15 mouse cellular contexts compared by ENCODE assay signal in genomic region chr8:13107990-13108638, GRCm38 (mm10). TPM values are rescaled to one million over a fixed set of nuclear protein-coding genes. Genes with fewer than 3 reads are reported as not detected.
DNase-seq lines count a peak whose midpoint lies in the region; ATAC-seq lines count a peak whose summit lies in the region.
"Had no signal": no experiment of that assay in that cellular context is flagged by ENCODE, and none has a peak within 500 bp of the region (broad histone marks: within the 10 kb centered on the region; RNA-seq: fewer than 3 reads in every experiment).

No protein-coding gene starts in this region.

- H3K27me3 ChIP-seq in midbrain, embryonic 11.5 days (ENCODE audit: control insufficient read depth, insufficient read depth, low read length) = no peaks in the 10 kb centered on the region
- no peaks in the 10 kb centered on the region for H3K27me3 ChIP-seq in midbrain, embryonic 15.5 days (replicated peaks)
- no peaks in the 10 kb centered on the region for H3K27me3 ChIP-seq in liver, embryonic 16.5 days (ENCODE audit: control insufficient read depth, insufficient read depth, low read depth, low read length)
- H3K27me3 ChIP-seq in forebrain, embryonic 10.5 days (ENCODE audit: poor library complexity, severe bottlenecking) = no peaks in the 10 kb centered on the region
- no peaks in the 10 kb centered on the region for H3K27me3 ChIP-seq in hindbrain, embryonic 11.5 days (ENCODE audit: control insufficient read depth, insufficient read depth, low read length)
- no peaks in the 10 kb centered on the region for H3K27me3 ChIP-seq in forebrain, embryonic 16.5 days (replicated peaks; ENCODE audit: control insufficient read depth, insufficient read depth, low read length)
- H3K27me3 ChIP-seq: embryonic facial prominence, embryonic 12.5 days; neural tube, embryonic 15.5 days had no signal

- no peaks in the 10 kb centered on the region for H3K9me3 ChIP-seq in midbrain, embryonic 11.5 days (ENCODE audit: control insufficient read depth, low read length)
- H3K9me3 ChIP-seq in midbrain, embryonic 15.5 days = no peaks in the 10 kb centered on the region
- H3K9me3 ChIP-seq in liver, embryonic 16.5 days (replicated peaks; ENCODE audit: control insufficient read depth, low read length) = no peaks in the 10 kb centered on the region
- H3K9me3 ChIP-seq in forebrain, embryonic 10.5 days = no peaks in the 10 kb centered on the region
- no peaks in the 10 kb centered on the region for H3K9me3 ChIP-seq in hindbrain, embryonic 11.5 days (ENCODE audit: control insufficient read depth, low read length)
- no peaks in the 10 kb centered on the region for H3K9me3 ChIP-seq in forebrain, embryonic 16.5 days (ENCODE audit: control insufficient read depth, low read length)
- H3K9me3 ChIP-seq: embryonic facial prominence, embryonic 12.5 days; hindbrain, embryonic 10.5 days; neural tube, embryonic 15.5 days had no signal

- peak; percentile 45 for DNase-seq in midbrain, embryonic 11.5 days (ENCODE audit: low spot score, missing footprints)
- DNase-seq in c-Kit-positive CD71-positive TER-119-positive erythroid progenitor cells, embryonic 14.5 days (ENCODE audit: low spot score) = peak; percentile 80
- no peak for DNase-seq in forebrain, embryonic 10.5 days (ENCODE audit: extremely low spot score, low spot score)
- no peak for DNase-seq in hindbrain, embryonic 11.5 days (ENCODE audit: low spot score)
- DNase-seq: cerebellum, postnatal 25 days; gastrocnemius, postnatal 14 days; lung, embryonic 14.5 days had no signal

- no peak overlapping the region for H3K4me2 ChIP-seq in midbrain, embryonic 11.5 days
- no peak overlapping the region for H3K4me2 ChIP-seq in midbrain, embryonic 15.5 days
- peak overlapping the region; percentile 71 for H3K4me2 ChIP-seq in liver, embryonic 16.5 days (ENCODE audit: low read depth, low read length)
- no peak overlapping the region for H3K4me2 ChIP-seq in hindbrain, embryonic 11.5 days (replicated peaks; ENCODE audit: low read depth, low read length)
- H3K4me2 ChIP-seq in forebrain, embryonic 16.5 days (ENCODE audit: low read length) = no peak overlapping the region
- H3K4me2 ChIP-seq: embryonic facial prominence, embryonic 12.5 days; lung, embryonic 14.5 days; neural tube, embryonic 15.5 days had no signal

- ATAC-seq in midbrain, embryonic 11.5 days (ENCODE audit: low FRiP score) = no peak
- ATAC-seq in midbrain, embryonic 15.5 days (replicated peaks) = no peak
- peak; percentile 35 for ATAC-seq in liver, embryonic 16.5 days (ENCODE audit: low read depth)
- ATAC-seq in hindbrain, embryonic 11.5 days (ENCODE audit: low FRiP score) = no peak
- no peak for ATAC-seq in forebrain, embryonic 16.5 days
- ATAC-seq: forebrain, embryonic 14.5 days had no signal

- H3K27ac ChIP-seq in midbrain, embryonic 11.5 days (ENCODE audit: low read depth, low read length) = no peak overlapping the region
- H3K27ac ChIP-seq in midbrain, embryonic 15.5 days = no peak overlapping the region
- peak overlapping the region; percentile 98 for H3K27ac ChIP-seq in liver, embryonic 16.5 days (ENCODE audit: low read length)
- no peak overlapping the region for H3K27ac ChIP-seq in forebrain, embryonic 10.5 days
- H3K27ac ChIP-seq in hindbrain, embryonic 11.5 days (ENCODE audit: low read depth, low read length) = no peak overlapping the region
- H3K27ac ChIP-seq in forebrain, embryonic 16.5 days (ENCODE audit: low read length) = no peak overlapping the region
- H3K27ac ChIP-seq: embryonic facial prominence, embryonic 12.5 days; hindbrain, embryonic 10.5 days; kidney, postnatal 0 days; neural tube, embryonic 15.5 days had no signal

- no peak overlapping the region for H3K9ac ChIP-seq in midbrain, embryonic 11.5 days (ENCODE audit: low read length)
- no peak overlapping the region for H3K9ac ChIP-seq in midbrain, embryonic 15.5 days
- peak overlapping the region; percentile 99 for H3K9ac ChIP-seq in liver, embryonic 16.5 days (ENCODE audit: low read depth, low read length)
- no peak overlapping the region for H3K9ac ChIP-seq in hindbrain, embryonic 11.5 days (ENCODE audit: low read depth, low read length)
- H3K9ac ChIP-seq in forebrain, embryonic 16.5 days (replicated peaks; ENCODE audit: low read depth, low read length) = no peak overlapping the region
- H3K9ac ChIP-seq: embryonic facial prominence, embryonic 12.5 days; lung, embryonic 14.5 days; neural tube, embryonic 15.5 days had no signal

- no peaks in the 10 kb centered on the region for H3K36me3 ChIP-seq in midbrain, embryonic 11.5 days (ENCODE audit: control insufficient read depth, insufficient read depth, low read length)
- no peaks in the 10 kb centered on the region for H3K36me3 ChIP-seq in midbrain, embryonic 15.5 days (replicated peaks)
- H3K36me3 ChIP-seq in liver, embryonic 16.5 days (ENCODE audit: control insufficient read depth, insufficient read depth) = peaks cover 6% of the 10 kb centered on the region
- peaks cover 23% of the 10 kb centered on the region for H3K36me3 ChIP-seq in forebrain, embryonic 10.5 days (replicated peaks)
- no peaks in the 10 kb centered on the region for H3K36me3 ChIP-seq in hindbrain, embryonic 11.5 days (ENCODE audit: control insufficient read depth, insufficient read depth, low read length)
- no peaks in the 10 kb centered on the region for H3K36me3 ChIP-seq in forebrain, embryonic 16.5 days (ENCODE audit: control insufficient read depth, insufficient read depth)
- H3K36me3 ChIP-seq: neural tube, embryonic 15.5 days had no signal

- 93% methylated on average over 13 of the region's 13 CpGs for WGBS in midbrain, embryonic 11.5 days
- 90% methylated on average over 13 of the region's 13 CpGs for WGBS in midbrain, embryonic 15.5 days
- 33% methylated on average over 13 of the region's 13 CpGs for WGBS in liver, embryonic 16.5 days (ENCODE audit: insufficient replicate concordance)
- WGBS in forebrain, embryonic 10.5 days = 91% methylated on average over 13 of the region's 13 CpGs
- 93% methylated on average over 13 of the region's 13 CpGs for WGBS in hindbrain, embryonic 11.5 days
- WGBS in forebrain, embryonic 16.5 days = 91% methylated on average over 13 of the region's 13 CpGs

- H3K4me3 ChIP-seq in midbrain, embryonic 11.5 days (ENCODE audit: low read depth, low read length) = no peak overlapping the region
- no peak overlapping the region for H3K4me3 ChIP-seq in midbrain, embryonic 15.5 days
- H3K4me3 ChIP-seq in liver, embryonic 16.5 days (ENCODE audit: low read depth, low read length) = peak overlapping the region; percentile 98
- no peak overlapping the region for H3K4me3 ChIP-seq in forebrain, embryonic 10.5 days
- H3K4me3 ChIP-seq in hindbrain, embryonic 11.5 days (ENCODE audit: low read depth, low read length) = no peak overlapping the region
- H3K4me3 ChIP-seq in forebrain, embryonic 16.5 days (replicated peaks; ENCODE audit: low read length) = no peak overlapping the region
- H3K4me3 ChIP-seq: embryonic facial prominence, embryonic 12.5 days; neural tube, embryonic 15.5 days had no signal

- peaks cover 14% of the 10 kb centered on the region for H3K4me1 ChIP-seq in midbrain, embryonic 11.5 days (ENCODE audit: control insufficient read depth, insufficient read depth, low read length)
- peaks cover 32% of the 10 kb centered on the region for H3K4me1 ChIP-seq in midbrain, embryonic 15.5 days
- peaks cover 47% of the 10 kb centered on the region for H3K4me1 ChIP-seq in liver, embryonic 16.5 days (ENCODE audit: control insufficient read depth, low read depth, low read length)
- H3K4me1 ChIP-seq in forebrain, embryonic 10.5 days = peaks cover 33% of the 10 kb centered on the region
- peaks cover 5% of the 10 kb centered on the region for H3K4me1 ChIP-seq in hindbrain, embryonic 11.5 days (replicated peaks; ENCODE audit: control insufficient read depth, insufficient read depth, low read length)
- peaks cover 19% of the 10 kb centered on the region for H3K4me1 ChIP-seq in forebrain, embryonic 16.5 days (replicated peaks; ENCODE audit: control insufficient read depth, insufficient read depth, low read length)

RNA-seq across cellular contexts. Expression of gene Cul4a, which starts 2.7 kb away (rescaled TPM):
- 89.7 and 90.1 TPM in 2 replicates for polyA plus RNA-seq in midbrain, embryonic 11.5 days (2014; fragmentation: Nextera tagmentation; extraction: Ambion mirVana)
- 70.4 and 74.9 TPM in 2 replicates for polyA plus RNA-seq in midbrain, embryonic 15.5 days (2015; fragmentation: Nextera tagmentation; extraction: Ambion mirVana)
- 72.1 and 76.1 TPM in 2 replicates for polyA plus RNA-seq in liver, embryonic 16.5 days (2015; fragmentation: Nextera tagmentation; extraction: Ambion mirVana)
- 84.9 and 87.8 TPM in 2 replicates for polyA plus RNA-seq in forebrain, embryonic 10.5 days (2016; fragmentation: Nextera tagmentation; extraction: Ambion mirVana)
- polyA plus RNA-seq in hindbrain, embryonic 11.5 days (2014; fragmentation: Nextera tagmentation; extraction: Ambion mirVana) = 83.5 and 93.0 TPM in 2 replicates
- polyA plus RNA-seq in forebrain, embryonic 16.5 days (2015; fragmentation: Nextera tagmentation; extraction: Ambion mirVana) = 70.1 and 80.9 TPM in 2 replicates

RNA-seq across cellular contexts. Expression of gene Pcid2, which starts 2.9 kb away (rescaled TPM):
- 51.5 and 58.3 TPM in 2 replicates for polyA plus RNA-seq in midbrain, embryonic 11.5 days (2014; fragmentation: Nextera tagmentation; extraction: Ambion mirVana)
- polyA plus RNA-seq in midbrain, embryonic 15.5 days (2015; fragmentation: Nextera tagmentation; extraction: Ambion mirVana) = 42.1 and 42.6 TPM in 2 replicates
- 13.1 and 14.3 TPM in 2 replicates for polyA plus RNA-seq in liver, embryonic 16.5 days (2015; fragmentation: Nextera tagmentation; extraction: Ambion mirVana)
- 58.5 and 62.0 TPM in 2 replicates for polyA plus RNA-seq in forebrain, embryonic 10.5 days (2016; fragmentation: Nextera tagmentation; extraction: Ambion mirVana)
- 54.1 and 56.3 TPM in 2 replicates for polyA plus RNA-seq in hindbrain, embryonic 11.5 days (2014; fragmentation: Nextera tagmentation; extraction: Ambion mirVana)
- polyA plus RNA-seq in forebrain, embryonic 16.5 days (2015; fragmentation: Nextera tagmentation; extraction: Ambion mirVana) = 51.6 and 53.8 TPM in 2 replicates

RNA-seq across cellular contexts. Expression of gene Proz, which starts 47.4 kb away (rescaled TPM):
- 0.12 and 0.40 TPM in 2 replicates for polyA plus RNA-seq in midbrain, embryonic 11.5 days (2014; fragmentation: Nextera tagmentation; extraction: Ambion mirVana)
- polyA plus RNA-seq in midbrain, embryonic 15.5 days (2015; fragmentation: Nextera tagmentation; extraction: Ambion mirVana) = 1.6 and 1.7 TPM in 2 replicates
- polyA plus RNA-seq in liver, embryonic 16.5 days (2015; fragmentation: Nextera tagmentation; extraction: Ambion mirVana) = 46.0 and 53.4 TPM in 2 replicates
- 0.31 and 0.33 TPM in 2 replicates for polyA plus RNA-seq in forebrain, embryonic 10.5 days (2016; fragmentation: Nextera tagmentation; extraction: Ambion mirVana)
- 0.22 and 0.40 TPM in 2 replicates for polyA plus RNA-seq in hindbrain, embryonic 11.5 days (2014; fragmentation: Nextera tagmentation; extraction: Ambion mirVana)
- polyA plus RNA-seq in forebrain, embryonic 16.5 days (2015; fragmentation: Nextera tagmentation; extraction: Ambion mirVana) = 1.7 and 2.2 TPM in 2 replicates

RNA-seq across cellular contexts. Expression of gene Lamp1, which starts 50.8 kb away (rescaled TPM):
- polyA plus RNA-seq in midbrain, embryonic 11.5 days (2014; fragmentation: Nextera tagmentation; extraction: Ambion mirVana) = 274 and 282 TPM in 2 replicates
- polyA plus RNA-seq in midbrain, embryonic 15.5 days (2015; fragmentation: Nextera tagmentation; extraction: Ambion mirVana) = 259 and 285 TPM in 2 replicates
- 181 and 197 TPM in 2 replicates for polyA plus RNA-seq in liver, embryonic 16.5 days (2015; fragmentation: Nextera tagmentation; extraction: Ambion mirVana)
- 182 and 190 TPM in 2 replicates for polyA plus RNA-seq in forebrain, embryonic 10.5 days (2016; fragmentation: Nextera tagmentation; extraction: Ambion mirVana)
- polyA plus RNA-seq in hindbrain, embryonic 11.5 days (2014; fragmentation: Nextera tagmentation; extraction: Ambion mirVana) = 261 and 286 TPM in 2 replicates
- 241 and 271 TPM in 2 replicates for polyA plus RNA-seq in forebrain, embryonic 16.5 days (2015; fragmentation: Nextera tagmentation; extraction: Ambion mirVana)

Comparison
In these comparisons a context has a peak if more than half of its experiments do, and no peak if none do; other contexts are left out.
1. DNase-seq: peak in midbrain, embryonic 11.5 days (single experiment) and c-Kit-positive CD71-positive TER-119-positive erythroid progenitor cells, embryonic 14.5 days (single experiment); none in forebrain, embryonic 10.5 days (single experiment) and hindbrain, embryonic 11.5 days (single experiment).
2. RNA of gene Proz, which starts 47.4 kb away (polyA plus RNA-seq): 46.0 to 53.4 TPM in liver, embryonic 16.5 days; 1.7 to 2.2 TPM in forebrain, embryonic 16.5 days, 1.6 to 1.7 TPM in midbrain, embryonic 15.5 days, 0.22 to 0.40 TPM in hindbrain, embryonic 11.5 days, 0.12 to 0.40 TPM in midbrain, embryonic 11.5 days and 0.31 to 0.33 TPM in forebrain, embryonic 10.5 days; every median in the first group is over 10 times any median in the second.